Mouse (Mus musculus) CH12F3 (cell line): ENCODE data around the gene Sigirr.

Experiments used
- in situ Hi-C: fragments of 300-500 bp; cut with MboI; formaldehyde crosslinking; loops from 2 replicates; pipeline ENCODE4 v1.14.3; 2020; ENCODE audit warnings: low sequenced_read_pairs

Sigirr gene

DNA sequence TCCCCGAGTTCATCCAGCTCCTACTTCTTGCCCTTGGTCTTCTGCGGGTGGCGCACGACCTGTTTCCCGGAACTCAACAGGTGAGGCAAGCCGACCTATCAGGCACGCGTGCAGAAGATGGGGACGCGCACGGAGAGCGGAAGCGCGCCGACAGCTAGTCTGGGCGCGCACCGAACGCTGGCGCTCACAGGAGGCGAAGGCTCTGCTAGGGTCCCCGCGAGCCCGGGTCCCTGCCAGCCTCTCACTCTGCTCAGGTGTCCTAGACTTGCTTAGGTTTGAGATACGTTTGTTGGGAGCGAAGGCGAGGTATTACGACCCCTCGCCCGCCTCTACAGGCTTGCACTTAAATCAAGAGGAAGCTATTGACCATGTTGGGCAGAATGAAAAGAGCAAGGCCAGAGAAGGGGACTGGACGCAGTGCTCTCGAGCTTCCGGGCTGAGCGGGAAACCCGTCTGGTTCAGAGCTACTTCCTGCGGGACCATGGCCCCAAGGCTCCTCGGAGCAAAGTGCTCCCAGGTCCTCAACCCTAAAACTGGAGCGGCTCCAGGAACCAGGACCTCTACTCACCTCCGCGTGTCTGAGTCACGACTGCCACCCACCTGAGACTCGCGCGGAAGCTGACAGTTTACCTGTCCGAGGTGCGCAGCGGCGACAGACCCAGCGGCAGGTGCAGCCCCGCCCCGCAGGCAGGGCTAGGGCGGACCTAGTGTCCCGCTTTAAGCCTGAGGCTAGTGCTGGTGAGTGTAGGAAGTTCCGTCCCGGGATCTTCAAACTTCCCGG lies at the start of gene Sigirr:
TSS of gene Sigirr (minus strand) at position 662 of the 781 bp plus-strand sequence.
- in situ Hi-C loops: loop anchor here (5.0 to 25.0 kb wide), 2 partner anchors 72 to 262 kb away; partner anchors contain the start of gene Rnh1

DNA sequence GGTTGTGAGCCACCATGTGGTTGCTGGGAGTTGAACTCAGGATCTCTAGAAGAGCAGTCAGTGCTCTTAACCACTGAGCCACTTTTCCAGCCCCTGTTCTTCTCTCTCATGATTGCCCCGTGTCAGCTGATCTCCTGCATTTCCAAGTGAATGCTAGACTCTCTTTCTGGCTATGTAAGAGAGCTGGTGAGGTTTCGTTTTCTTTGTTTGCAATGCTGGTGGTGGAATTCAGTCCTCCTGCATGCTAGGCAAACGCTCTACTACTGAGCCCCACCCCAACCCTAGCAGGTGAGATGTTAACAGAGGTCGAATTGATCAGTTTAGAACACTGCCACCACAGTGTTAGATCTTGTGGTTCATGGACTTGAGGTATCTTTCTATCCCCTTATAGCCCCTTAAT lies 48.3 kb upstream of the Sigirr start:
- in situ Hi-C loops: no loop called here

GRCm38 (mm10) chr7:141147044-141147443 lies 46.7 kb upstream of the Sigirr start:
- in situ Hi-C loops: no loop called here

DNA sequence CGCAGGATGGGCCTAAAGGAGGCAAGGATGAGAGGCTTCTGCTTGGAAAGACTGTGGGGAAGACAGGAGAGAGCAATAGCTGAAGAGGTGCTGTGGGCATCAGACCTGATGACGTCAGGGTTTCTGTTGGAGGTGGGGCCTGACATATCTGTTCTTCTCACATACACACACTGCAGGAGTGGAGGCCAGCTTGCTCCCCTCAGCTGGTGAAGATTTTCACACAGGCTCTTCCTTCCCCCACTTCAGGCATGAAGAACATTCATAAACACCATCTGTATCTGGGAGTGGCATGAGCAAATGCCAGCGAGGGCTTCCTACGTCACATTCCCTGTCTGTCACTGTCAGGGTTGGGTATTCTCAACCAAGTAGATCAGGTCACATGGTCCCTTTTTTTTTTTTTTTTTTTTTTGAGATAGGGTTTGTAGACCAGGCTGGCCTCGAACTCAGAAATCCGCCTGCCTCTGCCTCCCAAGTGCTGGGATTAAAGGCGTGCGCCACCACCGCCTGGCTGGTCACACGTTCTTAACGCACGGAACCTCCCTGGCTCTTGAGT lies 45.7 kb upstream of the Sigirr start:
- in situ Hi-C loops: no loop called here

GRCm38 (mm10) chr7:141145403-141145802 lies 45.0 kb upstream of the Sigirr start:
- in situ Hi-C loops: no loop called here

- in situ Hi-C loops: no loop called here
Measured at GRCm38 (mm10) chr7:141144650-141145049, 44.3 kb upstream of the Sigirr start.

- in situ Hi-C loops: no loop called here
Measured at GRCm38 (mm10) chr7:141143861-141144260, 43.5 kb upstream of the Sigirr start.

- in situ Hi-C loops: no loop called here
Measured at GRCm38 (mm10) chr7:141143112-141143511, 42.7 kb upstream of the Sigirr start.

DNA sequence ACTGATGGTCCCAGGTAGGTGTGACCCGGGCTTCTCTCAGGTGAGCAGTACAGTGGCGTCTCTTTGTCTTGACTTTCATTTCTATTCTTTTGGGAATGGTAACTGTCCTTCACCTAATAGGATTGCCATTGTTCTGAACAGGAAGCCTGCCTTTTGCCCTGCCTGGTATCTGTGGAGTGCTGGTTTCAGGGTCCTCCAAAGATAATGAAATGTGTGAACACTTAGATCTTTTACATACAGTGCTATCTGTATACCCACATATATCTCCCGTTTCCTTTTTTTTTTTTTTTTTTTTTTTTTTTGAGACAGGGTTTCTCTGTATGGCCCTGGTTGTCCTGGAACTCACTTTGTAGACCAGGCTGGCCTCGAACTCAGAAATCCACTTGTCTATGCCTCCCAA lies 41.0 kb upstream of the Sigirr start:
- in situ Hi-C loops: no loop called here

DNA sequence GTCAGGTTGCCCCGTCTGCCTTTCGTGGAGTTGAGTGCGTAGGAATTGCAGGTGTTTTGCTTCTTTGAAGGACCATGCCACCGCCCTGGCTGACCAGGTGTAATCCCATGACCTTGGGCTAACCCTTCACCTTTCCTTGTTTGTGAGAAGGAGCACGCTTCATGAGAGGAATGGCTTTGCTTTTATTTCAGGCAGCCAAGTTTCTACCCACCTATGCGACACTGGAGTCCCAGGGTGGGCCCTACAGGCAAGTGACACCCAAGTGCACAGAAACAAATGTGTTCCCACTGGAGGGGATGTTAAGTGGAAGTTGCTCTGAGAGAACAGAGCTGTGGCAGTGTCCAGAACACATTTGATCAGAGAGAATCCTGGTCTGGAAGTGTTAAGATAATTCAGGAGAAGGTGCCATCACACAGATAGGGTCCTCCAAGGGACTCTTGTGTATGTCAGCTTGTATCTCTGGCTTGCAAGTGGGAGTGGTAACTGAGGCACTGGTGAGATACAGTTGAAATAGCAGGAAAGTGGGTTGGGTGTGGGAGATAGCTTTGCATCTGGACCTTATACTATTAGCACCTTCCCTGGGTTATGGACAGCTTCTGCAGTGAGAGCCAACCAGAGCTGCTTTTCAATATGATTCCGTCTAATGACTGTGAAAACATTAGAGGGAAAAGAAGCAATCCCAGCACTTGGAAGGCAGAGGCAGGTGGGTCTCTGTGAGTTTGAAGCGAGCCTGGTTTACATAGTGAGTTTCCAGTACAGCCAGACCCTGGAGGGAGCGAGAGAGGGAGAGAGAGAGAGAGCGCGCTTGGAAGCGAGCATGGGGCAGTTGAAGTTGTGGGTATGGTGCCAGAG lies 31.8 kb upstream of the Sigirr start:
- in situ Hi-C loops: no loop called here

- in situ Hi-C loops: no loop called here
Measured at GRCm38 (mm10) chr7:141131024-141131820, 30.9 kb upstream of the Sigirr start.

GRCm38 (mm10) chr7:141123517-141123856 lies 23.1 kb upstream of the Sigirr start:
- in situ Hi-C loops: no loop called here

- in situ Hi-C loops: no loop called here
Measured at GRCm38 (mm10) chr7:141122689-141123516, 22.5 kb upstream of the Sigirr start.

- in situ Hi-C loops: no loop called here
Measured at GRCm38 (mm10) chr7:141122245-141122644, 21.9 kb upstream of the Sigirr start, which contains the start of gene Ptdss2. TSS of gene Ptdss2 (plus strand) at chr7:141122382.

DNA sequence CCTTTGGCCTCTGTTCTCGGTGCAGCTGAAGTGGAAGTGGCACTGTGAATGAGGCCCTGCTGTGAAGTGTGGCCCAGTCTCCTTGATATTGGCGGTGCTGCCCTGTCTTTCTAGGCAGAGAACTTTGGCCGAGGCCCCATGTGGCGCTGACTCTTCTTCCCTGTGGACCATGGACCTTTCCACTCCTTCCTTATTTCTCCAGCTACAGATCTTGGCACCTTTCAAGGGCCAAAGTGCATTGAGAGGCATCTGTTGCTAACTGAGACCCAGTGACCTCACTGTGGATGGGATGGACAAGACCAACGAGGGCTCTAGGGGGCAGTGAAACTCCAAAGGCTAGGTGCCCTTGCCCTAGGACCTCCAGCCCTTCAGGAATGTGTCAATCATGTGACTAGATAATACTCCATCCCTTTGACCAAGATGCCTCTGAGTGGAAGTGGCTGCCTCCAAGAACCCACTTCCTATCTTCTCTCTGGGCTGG lies 20.7 kb upstream of the Sigirr start:
- in situ Hi-C loops: no loop called here

GRCm38 (mm10) chr7:141120605-141121004 lies 20.2 kb upstream of the Sigirr start:
- in situ Hi-C loops: no loop called here

DNA sequence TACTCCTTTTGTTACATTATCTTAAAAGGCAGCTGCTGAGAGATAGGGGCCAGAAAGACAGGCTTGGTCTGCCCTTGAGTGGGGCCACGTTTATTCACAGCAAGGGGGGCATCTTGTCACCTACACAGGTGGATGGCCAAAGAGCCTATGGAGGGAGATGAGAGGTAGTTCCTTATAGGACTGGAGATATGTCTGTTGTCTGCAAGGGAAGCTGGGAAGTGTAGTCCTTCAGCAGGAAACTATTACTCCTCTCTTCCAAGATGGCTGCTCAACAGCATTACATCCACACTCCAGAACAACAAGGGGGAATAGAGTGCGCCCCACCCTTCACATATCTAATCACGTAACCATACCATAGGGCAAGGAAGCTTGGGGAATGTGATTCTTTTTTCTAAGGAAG lies 19.1 kb upstream of the Sigirr start:
- in situ Hi-C loops: no loop called here

GRCm38 (mm10) chr7:141117636-141118035 lies 17.3 kb upstream of the Sigirr start, which contains the start of gene Ano9:
TSS of gene Ano9 (minus strand) at chr7:141117806.
- in situ Hi-C loops: no loop called here

DNA sequence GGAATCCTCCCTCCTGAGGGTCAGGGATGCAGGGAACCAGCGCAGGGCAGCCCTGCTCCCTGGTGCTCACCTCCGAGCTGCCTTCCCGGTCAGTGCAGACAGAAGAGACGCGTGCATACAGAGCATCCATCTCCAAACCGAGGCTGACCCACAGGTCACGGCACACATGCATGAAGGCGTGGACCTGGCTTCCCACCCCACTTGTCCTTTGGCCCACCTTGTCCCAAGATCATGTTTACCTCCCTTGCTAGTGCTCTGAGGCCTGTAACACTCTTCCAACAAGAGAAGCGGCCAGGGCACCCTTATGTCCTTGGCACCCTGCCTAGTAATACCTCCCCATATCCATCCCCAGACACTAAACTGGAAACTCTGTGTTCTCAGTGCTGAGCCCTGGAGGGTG lies 15.5 kb upstream of the Sigirr start:
- in situ Hi-C loops: no loop called here

DNA sequence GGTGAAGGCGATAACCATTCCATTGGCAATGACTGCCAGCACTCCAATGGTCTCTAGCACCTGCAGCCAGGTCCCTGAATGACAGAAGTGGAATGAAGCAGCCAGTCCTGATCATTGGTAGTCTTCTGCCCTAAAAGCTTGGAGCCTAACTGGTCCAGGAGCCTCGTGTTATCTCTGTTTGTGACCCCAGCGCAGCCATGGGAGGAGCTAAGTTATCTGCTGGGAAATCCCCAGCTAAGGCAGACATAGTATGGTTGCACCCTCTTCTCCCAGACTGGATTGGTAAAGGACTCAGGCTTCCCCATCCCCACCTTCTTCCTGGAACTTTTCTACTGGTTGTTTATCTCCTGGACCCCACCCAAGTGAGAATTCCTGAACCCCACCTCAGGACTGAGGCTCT lies 2.8 kb upstream of the Sigirr start:
- in situ Hi-C loops: no loop called here
